Mouse (Mus musculus) embryonic facial prominence, embryonic 13.5 days (tissue): ENCODE results near the gene Serinc5. TPM values are rescaled to one million over a fixed set of nuclear protein-coding genes. Genes with fewer than 3 reads are reported as not detected.
A peak's percentile ranks its signal among the peaks of the same experiment; 100 is the strongest.
"Not testable (repeated sequence)": the region's sequence is repeated elsewhere in the genome, so short reads cannot be mapped to it uniquely, and the experiment has no call there.

ENCODE experiments used
- ATAC-seq: fragments of 200-750 bp; cut with Nextera tagmentation; 2 replicates; pipeline ENCODE4 v1.8.0; 2017; ENCODE audit warnings: low read depth; ENCODE audit not compliant: insufficient number of reproducible peaks, insufficient read depth, low FRiP score, low TSS enrichment
- H3K27ac ChIP-seq: fragments of 300-500 bp; sonication (generic); 2 replicates; pipeline ENCODE4 v1.5.1; 2015; ENCODE audit warnings: moderate library complexity, mild to moderate bottlenecking, inconsistent platforms
- H3K27me3 ChIP-seq: fragments of 300-500 bp; sonication (generic); 2 replicates; pipeline ENCODE4 v1.6.1; 2015; ENCODE audit warnings: mild to moderate bottlenecking, inconsistent platforms
- H3K36me3 ChIP-seq: fragments of 300-500 bp; sonication (generic); 2 replicates; pipeline ENCODE4 v1.6.1; 2015; ENCODE audit warnings: mild to moderate bottlenecking, inconsistent platforms
- H3K4me1 ChIP-seq: fragments of 300-500 bp; sonication (generic); 2 replicates; pipeline ENCODE4 v1.6.1; 2015; ENCODE audit warnings: inconsistent platforms
- H3K4me2 ChIP-seq: fragments of 300-500 bp; sonication (generic); 2 replicates; pipeline ENCODE4 v1.6.1; 2015; ENCODE audit warnings: moderate library complexity, mild to moderate bottlenecking, inconsistent platforms
- H3K4me3 ChIP-seq: fragments of 300-500 bp; sonication (generic); 2 replicates; pipeline ENCODE4 v1.5.1; 2015; ENCODE audit warnings: mild to moderate bottlenecking, inconsistent platforms
- H3K9ac ChIP-seq: fragments of 300-500 bp; sonication (generic); 2 replicates; pipeline ENCODE4 v1.6.1; 2015; ENCODE audit warnings: mild to moderate bottlenecking, inconsistent platforms
- H3K9me3 ChIP-seq: fragments of 300-500 bp; sonication (generic); 2 replicates; pipeline ENCODE4 v1.6.1; 2016; ENCODE audit warnings: inconsistent platforms
- WGBS: fragments of 180-500 bp; shearing (Covaris S2); methylation state at CpG from one replicate; pipeline ENCODE4 v1.1.7; 2015; ENCODE audit warnings: mixed read lengths; 5-methylcytosine and 5-hydroxymethylcytosine counted together
- polyA plus RNA-seq: library from polyadenylated mRNA; unstranded; fragments of >200 nt; fragmentation: Nextera tagmentation; extraction: Ambion mirVana; gene quantifications from 2 replicates; pipeline ENCODE4 v1.2.1, GENCODE M21; 2015

The Serinc5 gene
- polyA plus RNA-seq, 1 experiment from 2014 or later: 9.4 TPM

GRCm38 (mm10) chr13:92592786-92593635, 17.9 kb upstream of the Serinc5 start:
- Histone ChIP-seq H3K4me2 (no peak overlapping the region), H3K9ac (no peak overlapping the region; the same call in 1 of the 2 replicates), H3K4me1 (no peaks in the 10 kb centered on the region; the same call in 1 of the 2 replicates), H3K27ac (no peak overlapping the region), H3K27me3 (no peaks in the 10 kb centered on the region), H3K9me3 (no peaks in the 10 kb centered on the region), H3K4me3 (no peak overlapping the region), H3K36me3 (no peaks in the 10 kb centered on the region)
- no peak for ATAC-seq
- 48% methylated on average over 12 of the region's 12 CpGs for WGBS

- H3K4me1 ChIP-seq: no peaks in the 10 kb centered on the region; the same call in 1 of the 2 replicates
- no peak overlapping the region for H3K4me3 ChIP-seq
- no peak overlapping the region for H3K4me2 ChIP-seq
- no peak overlapping the region for H3K27ac ChIP-seq
- H3K36me3 ChIP-seq: no peaks in the 10 kb centered on the region
- 28% methylated on average over 3 of the region's 3 CpGs for WGBS
- no peaks in the 10 kb centered on the region for H3K9me3 ChIP-seq
- no peak overlapping the region for H3K9ac ChIP-seq
- no peaks in the 10 kb centered on the region for H3K27me3 ChIP-seq
- ATAC-seq: no peak
Measured at GRCm38 (mm10) chr13:92593731-92594396, 17.0 kb upstream of the Serinc5 start.

DNA sequence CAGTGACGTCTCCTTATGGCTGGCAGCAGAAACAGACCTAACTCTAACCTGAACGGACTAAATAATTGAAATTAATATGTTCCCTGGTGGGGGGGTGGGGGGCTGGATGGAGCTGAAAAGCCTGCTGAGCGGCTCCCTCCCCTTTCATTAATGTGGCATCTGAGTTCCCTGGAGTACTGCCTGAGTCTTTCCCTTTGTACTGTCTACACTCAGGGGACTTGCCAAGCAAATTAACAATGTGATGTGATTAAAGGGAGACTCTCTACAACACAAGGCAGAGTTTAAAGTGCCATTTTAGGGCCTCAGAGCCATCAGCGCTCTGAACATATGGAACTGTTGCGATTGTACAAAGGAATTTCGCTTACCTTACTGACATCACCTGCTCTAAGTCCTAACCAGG, 16.4 kb upstream of the Serinc5 start:
- Histone ChIP-seq H3K9me3 (no peaks in the 10 kb centered on the region), H3K4me3 (no peak overlapping the region), H3K27ac (no peak overlapping the region), H3K9ac (no peak overlapping the region), H3K27me3 (no peaks in the 10 kb centered on the region), H3K36me3 (no peaks in the 10 kb centered on the region), H3K4me2 (no peak overlapping the region), H3K4me1 (no peaks in the 10 kb centered on the region; the same call in 1 of the 2 replicates)
- 47% methylated on average over 6 of the region's 6 CpGs for WGBS
- no peak for ATAC-seq

GRCm38 (mm10) chr13:92594907-92595306, 16.0 kb upstream of the Serinc5 start:
- Histone ChIP-seq H3K9ac (no peak overlapping the region), H3K4me2 (no peak overlapping the region), H3K36me3 (no peaks in the 10 kb centered on the region), H3K4me3 (no peak overlapping the region), H3K4me1 (no peaks in the 10 kb centered on the region; the same call in 1 of the 2 replicates), H3K27ac (no peak overlapping the region), H3K9me3 (no peaks in the 10 kb centered on the region), H3K27me3 (no peaks in the 10 kb centered on the region)
- 80% methylated on average over 3 of the region's 3 CpGs for WGBS
- no peak for ATAC-seq

DNA sequence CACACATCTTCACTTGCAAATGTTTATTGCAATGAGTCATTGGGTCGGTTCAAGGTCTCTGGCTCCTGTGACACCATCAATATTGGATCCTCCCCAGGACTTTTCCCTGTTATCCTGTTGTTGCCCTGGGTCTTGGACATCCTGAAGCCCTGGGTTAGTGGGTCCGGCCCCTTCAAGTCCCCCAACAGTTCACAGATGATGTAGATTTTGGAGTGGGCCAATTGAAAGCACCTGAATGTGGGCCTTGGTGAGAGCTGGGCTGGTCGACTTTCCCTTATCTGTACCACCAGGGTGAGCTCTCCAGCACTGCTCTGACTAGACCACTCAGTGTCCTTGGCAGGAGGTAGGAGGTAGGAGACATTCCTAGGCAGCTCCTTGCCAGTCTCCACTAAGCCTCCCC, 15.5 kb upstream of the Serinc5 start:
- H3K36me3 ChIP-seq: no peaks in the 10 kb centered on the region
- 73% methylated on average over 3 of the region's 3 CpGs for WGBS
- no peaks in the 10 kb centered on the region; the same call in 1 of the 2 replicates for H3K4me1 ChIP-seq
- no peaks in the 10 kb centered on the region for H3K27me3 ChIP-seq
- H3K9me3 ChIP-seq: no peaks in the 10 kb centered on the region
- no peak overlapping the region for H3K27ac ChIP-seq
- no peak for ATAC-seq
- no peak overlapping the region for H3K4me2 ChIP-seq
- no peak overlapping the region for H3K4me3 ChIP-seq
- no peak overlapping the region for H3K9ac ChIP-seq

DNA sequence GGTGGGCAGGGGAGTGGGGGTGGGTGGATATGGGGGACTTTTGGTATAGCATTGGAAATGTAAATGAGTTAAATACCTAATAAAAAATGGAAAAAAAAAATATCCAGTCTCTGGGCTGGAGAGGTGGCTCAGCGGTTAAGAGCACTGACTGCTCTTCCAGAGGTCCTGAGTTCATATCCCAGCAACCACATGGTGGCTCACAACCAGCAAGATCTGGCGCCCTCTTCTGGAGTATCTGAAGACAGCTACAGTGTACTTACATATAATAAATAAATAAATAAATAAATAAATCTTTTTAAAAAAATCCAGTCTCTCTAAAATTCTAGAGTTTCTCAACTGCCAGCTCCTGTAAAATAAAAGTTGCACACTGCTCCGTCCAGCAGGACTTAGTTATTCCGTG, 5.6 kb upstream of the Serinc5 start:
- not testable (repeated sequence) for H3K4me3 ChIP-seq, H3K27me3 ChIP-seq, H3K27ac ChIP-seq, H3K9me3 ChIP-seq, H3K4me1 ChIP-seq, ATAC-seq, H3K4me2 ChIP-seq, H3K9ac ChIP-seq, H3K36me3 ChIP-seq
- 79% methylated on average over 4 of the region's 4 CpGs for WGBS

GRCm38 (mm10) chr13:92609486-92610310, 1.2 kb upstream of the Serinc5 start:
- Histone ChIP-seq H3K4me3 (peak overlapping the region; percentile 78), H3K36me3 (no peaks in the 10 kb centered on the region), H3K9ac (peak overlapping the region; percentile 87), H3K27me3 (no peaks in the 10 kb centered on the region), H3K27ac (peak overlapping the region; percentile 91), H3K4me1 (peaks cover 17% of the 10 kb centered on the region), H3K9me3 (no peaks in the 10 kb centered on the region), H3K4me2 (peak overlapping the region; percentile 81)
- ATAC-seq: no peak
- 7% methylated on average over 13 of the region's 13 CpGs for WGBS

GRCm38 (mm10) chr13:92611254-92611784, 428 bp downstream of the Serinc5 start:
- Histone ChIP-seq H3K4me1 (peaks cover 17% of the 10 kb centered on the region), H3K27me3 (no peaks in the 10 kb centered on the region), H3K27ac (peak overlapping the region; percentile 91), H3K9me3 (no peaks in the 10 kb centered on the region), H3K4me3 (peak overlapping the region; percentile 78), H3K36me3 (no peaks in the 10 kb centered on the region), H3K9ac (peak overlapping the region; percentile 87), H3K4me2 (peak overlapping the region; percentile 81)
- ATAC-seq: peak; percentile 50
- under 1% methylated on average over 43 of the region's 43 CpGs for WGBS

GRCm38 (mm10) chr13:92611917-92612316, 1.0 kb downstream of the Serinc5 start:
- H3K9me3 ChIP-seq: no peaks in the 10 kb centered on the region
- H3K4me3 ChIP-seq: peak overlapping the region; percentile 78
- WGBS: 5% methylated on average over 7 of the region's 7 CpGs
- H3K27ac ChIP-seq: no peak overlapping the region
- H3K4me1 ChIP-seq: peaks cover 17% of the 10 kb centered on the region
- H3K36me3 ChIP-seq: no peaks in the 10 kb centered on the region
- peak overlapping the region; percentile 81 for H3K4me2 ChIP-seq
- no peak for ATAC-seq
- peak overlapping the region; percentile 87 for H3K9ac ChIP-seq
- no peaks in the 10 kb centered on the region for H3K27me3 ChIP-seq

DNA sequence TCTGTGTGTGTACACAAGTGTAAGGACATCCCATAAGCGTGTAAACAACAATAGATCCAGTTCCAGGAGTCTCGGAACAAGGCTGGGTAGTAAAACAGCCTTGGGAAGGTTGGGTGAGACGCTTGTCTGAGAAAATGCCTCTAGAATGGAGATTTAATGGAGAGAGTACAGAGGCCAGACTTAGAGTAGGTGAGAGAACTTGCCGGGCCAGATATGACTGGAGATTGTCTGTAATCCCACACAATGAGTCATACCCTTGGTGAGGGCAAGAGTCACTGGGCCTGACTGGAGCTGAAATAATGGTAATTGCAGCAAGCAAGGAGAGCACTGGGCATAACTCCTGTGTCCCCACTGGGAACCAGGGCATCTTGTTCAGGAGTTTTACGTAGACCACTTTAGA, 2.2 kb downstream of the Serinc5 start:
- Histone ChIP-seq H3K4me2 (peak overlapping the region; percentile 81; the same call in 1 of the 2 replicates), H3K9ac (no peak overlapping the region), H3K9me3 (no peaks in the 10 kb centered on the region), H3K4me3 (no peak overlapping the region), H3K27me3 (no peaks in the 10 kb centered on the region), H3K36me3 (no peaks in the 10 kb centered on the region), H3K27ac (no peak overlapping the region), H3K4me1 (peaks cover 17% of the 10 kb centered on the region)
- 81% methylated on average over 5 of the region's 5 CpGs for WGBS
- ATAC-seq: no peak

- Histone ChIP-seq H3K4me3 (no peak overlapping the region), H3K27me3 (no peaks in the 10 kb centered on the region), H3K36me3 (no peaks in the 10 kb centered on the region), H3K27ac (no peak overlapping the region), H3K4me2 (no peak overlapping the region), H3K9me3 (no peaks in the 10 kb centered on the region), H3K9ac (no peak overlapping the region), H3K4me1 (peaks cover 9% of the 10 kb centered on the region)
- ATAC-seq: no peak
- 86% methylated on average over 5 of the region's 5 CpGs for WGBS
Measured at GRCm38 (mm10) chr13:92615201-92615600, 4.3 kb downstream of the Serinc5 start.
